Mouse (Mus musculus): ENCODE data around the gene Ets1.

Ets1 gene

DNA sequence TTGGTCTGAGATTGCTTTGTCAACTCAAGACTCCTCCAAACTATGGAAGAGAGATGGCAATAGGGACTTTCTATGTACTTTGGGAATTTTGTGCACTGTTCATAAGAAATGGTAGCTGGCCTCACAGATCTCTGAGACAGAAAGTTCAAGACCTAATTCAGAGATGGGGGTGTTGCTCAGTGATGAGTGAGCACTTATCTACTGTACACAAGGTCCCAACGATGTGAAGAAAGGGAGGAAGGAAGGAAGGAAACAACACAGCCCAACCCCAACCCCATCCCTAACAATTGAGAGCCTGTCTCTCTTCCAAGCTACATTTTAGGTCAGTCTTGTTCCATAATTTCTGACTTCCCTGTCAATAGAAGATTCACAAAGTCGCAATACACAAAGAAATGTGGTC lies 125.3 kb downstream of the Ets1 start:
- DNase-seq (ENCODE audit: low read depth) = no peak

DNA sequence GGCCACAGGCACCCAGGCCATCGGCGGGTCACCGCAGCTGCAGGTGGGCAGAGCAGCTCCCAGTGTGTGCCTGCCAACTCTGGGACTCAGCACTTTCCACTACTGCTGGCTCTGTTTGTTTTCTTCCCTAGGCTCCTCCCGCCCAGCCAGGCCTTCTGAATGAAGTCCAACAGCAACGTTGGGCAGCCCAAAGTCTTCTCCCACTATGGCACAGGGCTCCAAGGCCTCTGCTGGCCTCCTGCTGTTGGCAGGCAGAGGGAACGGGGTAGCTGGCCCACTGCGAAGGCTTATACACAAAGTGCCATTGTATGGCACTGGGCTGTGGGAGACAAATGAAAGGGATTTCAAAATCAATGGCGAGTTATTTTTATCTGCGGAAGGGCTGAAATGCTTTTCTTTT lies 128.4 kb downstream of the Ets1 start:
- no peak for DNase-seq (ENCODE audit: low read depth)

DNA sequence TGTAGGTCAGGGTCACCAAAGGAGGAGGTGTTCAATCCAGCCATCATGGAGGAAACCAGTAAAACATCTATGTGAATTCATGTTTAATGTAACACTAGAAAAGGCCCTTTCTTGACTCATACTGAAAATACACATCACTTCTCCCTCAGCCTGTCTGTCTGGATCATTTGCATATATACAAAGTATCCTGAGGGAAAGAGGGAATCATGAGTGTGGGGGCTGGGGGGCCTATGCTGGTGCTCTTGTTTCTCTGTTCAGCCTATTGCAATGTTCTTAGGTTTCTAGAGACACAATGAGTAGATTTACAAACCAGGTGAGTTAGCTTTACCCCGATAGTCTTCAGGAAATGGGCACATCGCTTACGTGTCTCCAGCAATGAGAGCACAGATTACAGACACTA lies 129.1 kb downstream of the Ets1 start:
- DNase-seq (ENCODE audit: low read depth) = no peak

DNA sequence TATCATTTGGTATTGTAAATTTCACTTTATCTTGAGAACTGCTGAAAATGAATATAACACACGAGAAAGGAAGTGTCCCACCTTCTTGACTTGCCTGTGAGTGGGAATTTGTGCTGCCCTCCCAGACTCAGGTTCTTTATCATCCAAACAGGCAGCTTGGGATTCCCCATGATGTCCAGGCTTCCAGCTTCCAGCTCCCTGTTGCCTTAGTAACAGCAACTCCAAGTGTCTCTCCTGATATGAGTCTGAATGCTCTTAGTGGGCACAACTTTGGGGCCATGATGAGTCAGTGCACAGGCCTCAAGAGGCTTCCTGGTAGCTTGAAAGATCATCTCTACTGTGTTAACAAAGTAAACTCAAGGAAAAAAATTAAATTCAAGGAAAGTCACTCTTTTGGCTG lies 142.8 kb downstream of the Ets1 start:
- no peak for DNase-seq (ENCODE audit: low read depth)

DNA sequence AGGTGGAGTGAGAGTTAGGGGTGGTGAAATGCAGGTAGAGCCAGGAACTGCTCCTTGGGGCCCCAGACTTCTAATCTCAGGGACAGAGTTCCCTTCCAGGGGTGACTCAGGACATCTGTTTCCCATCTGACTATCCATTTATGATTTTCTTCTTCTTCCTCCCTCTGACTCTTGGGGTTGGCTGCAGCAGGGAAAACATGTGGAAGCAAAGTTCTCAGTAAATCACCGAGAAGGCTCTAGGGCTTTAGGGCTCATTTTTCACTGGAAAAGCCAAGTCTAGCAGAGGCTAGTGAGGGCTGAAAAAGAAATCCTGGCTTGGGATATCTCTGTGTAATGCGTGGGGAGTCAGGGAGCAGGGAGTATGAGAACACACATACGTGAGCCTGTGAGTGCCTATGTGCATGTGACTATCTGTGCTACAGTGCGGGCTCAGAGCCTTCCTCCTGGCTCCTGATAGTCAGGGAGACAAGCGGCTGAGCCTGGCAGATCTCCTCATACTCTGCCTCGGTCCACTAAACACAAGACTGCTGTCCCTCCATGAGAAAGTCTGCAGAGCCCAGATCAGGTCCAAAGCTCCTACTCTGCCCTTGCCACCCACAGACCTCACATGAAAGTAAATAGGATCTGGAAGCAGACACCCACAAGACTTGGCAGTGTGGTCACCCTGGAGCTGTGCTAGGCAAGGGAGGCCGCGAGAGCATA lies 146.5 kb downstream of the Ets1 start:
- no peak for DNase-seq (ENCODE audit: low read depth)

DNA sequence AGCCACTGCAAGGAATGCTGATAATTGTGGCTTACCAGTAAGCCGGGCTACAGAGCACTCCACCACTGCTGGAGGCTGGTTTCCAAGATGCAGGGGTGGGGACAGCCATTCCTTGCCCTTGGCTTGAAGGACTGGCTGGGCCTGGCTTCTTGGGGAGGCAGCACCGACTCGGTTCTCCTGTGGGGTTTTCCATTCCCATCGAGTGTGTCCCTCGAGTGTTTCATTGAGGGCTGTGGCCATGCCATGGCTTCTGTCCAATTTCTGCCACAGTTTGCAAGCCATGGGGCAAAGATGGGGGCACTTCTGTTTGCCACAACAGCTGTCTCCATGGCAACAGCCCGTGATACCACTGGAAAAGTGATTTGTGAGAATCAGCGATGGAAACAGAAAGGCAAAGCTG lies 151.1 kb downstream of the Ets1 start:
- DNase-seq (ENCODE audit: low read depth) = no peak

DNA sequence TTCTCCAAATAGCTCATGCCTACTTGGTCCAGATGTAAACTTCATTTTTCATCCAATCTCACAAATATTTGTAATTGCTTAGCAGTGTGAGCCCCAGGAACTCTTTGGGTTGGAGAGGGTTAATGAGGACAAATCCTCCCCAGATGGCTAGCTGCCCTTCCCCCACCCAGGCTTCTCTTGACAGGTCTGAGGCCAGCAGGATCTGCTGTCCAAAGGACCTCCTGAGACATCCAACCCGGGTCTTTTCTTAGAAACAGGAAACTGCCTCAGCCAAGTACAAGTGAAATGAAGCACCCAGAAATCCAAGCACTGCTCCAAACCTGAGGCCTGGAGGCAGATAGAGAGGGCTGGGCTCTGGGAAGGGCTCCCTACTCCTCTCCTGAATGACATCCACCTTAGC lies 151.6 kb downstream of the Ets1 start:
- DNase-seq (ENCODE audit: low read depth) = no peak

DNA sequence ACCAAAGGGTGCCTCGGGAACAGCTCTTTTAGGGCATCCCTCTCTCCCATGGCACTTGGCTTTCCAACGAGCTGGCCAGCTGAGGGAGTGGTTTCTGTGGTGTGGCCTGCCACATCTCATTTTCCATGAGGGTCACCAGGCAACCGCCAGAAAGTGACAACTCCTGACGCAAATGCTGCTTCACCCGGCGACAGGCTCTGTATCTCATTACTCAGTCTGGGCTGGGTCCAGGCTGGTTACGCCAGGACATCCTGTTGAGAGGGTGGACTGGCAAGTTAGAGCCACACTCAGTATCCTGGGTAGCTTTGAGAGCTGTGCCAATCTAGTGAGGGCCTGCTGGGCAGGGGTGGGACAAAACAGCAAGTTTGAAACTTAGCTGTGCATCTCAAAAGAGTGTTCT lies 153.3 kb downstream of the Ets1 start:
- no peak for DNase-seq (ENCODE audit: low read depth)

DNA sequence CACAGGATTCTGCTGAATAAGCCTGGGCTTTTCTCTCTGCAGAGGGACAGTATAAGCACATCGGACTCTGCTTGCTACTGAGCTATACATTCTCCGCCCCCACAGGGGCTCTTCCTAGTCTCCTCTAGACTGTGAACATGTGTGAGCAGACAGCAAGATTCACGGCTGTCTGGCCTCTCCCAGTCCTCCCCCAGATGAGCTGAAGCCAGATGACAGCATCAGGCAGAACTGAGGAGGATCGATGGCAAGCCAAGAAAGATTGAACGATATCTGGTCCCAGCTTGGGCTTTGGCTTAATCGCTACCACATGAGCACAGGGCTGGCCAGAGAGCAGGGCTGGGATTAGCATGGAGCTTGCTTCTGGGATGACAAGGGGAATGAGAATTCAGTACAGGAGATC lies 155.7 kb downstream of the Ets1 start:
- DNase-seq (ENCODE audit: low read depth) = no peak

DNA sequence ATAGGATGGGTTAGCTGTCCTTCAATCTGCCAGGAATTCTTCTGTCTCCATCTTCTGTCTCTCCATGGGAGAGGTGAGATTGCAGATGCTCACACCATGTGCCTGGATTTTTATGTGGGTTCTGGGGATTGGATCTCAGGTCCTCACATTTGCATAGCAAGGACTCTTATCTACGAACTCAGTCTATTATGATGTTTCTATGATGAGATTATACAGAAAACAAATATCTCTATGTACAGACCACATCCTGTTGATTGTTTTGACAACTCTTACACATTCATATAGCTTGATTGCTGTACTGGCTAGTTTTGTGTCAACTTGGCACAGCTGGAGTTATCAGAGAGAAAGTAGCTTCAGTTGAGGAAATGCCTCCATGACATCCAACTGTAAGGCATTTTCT lies 162.2 kb downstream of the Ets1 start:
- DNase-seq (ENCODE audit: low read depth) = no peak

DNA sequence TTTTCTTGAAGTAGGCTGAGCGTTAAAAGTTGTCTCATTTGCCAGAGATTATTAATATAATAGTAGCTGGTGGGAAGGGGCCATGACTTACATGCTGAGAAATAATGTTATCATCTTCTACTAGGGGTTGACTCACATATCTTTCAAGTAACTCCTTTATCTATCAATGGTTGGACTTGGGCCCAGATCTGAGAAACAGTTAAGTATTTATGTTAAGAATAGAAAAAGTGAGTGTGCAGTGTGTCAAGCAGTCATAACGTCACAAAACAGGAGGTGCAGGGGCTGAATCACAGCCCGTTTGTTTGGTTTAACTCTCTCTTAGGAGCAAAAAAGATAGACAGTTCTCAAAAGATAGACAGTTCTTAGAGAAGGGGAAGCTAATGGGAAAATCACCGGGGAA lies 170.1 kb downstream of the Ets1 start:
- no peak for DNase-seq (ENCODE audit: low read depth)

All from c-Kit-positive CD71-positive TER-119-negative erythroid progenitor cells, embryonic 14.5 days (primary cell).